Mouse (Mus musculus) heart, embryonic 13.5 days (tissue): ENCODE measurements around the gene Dock1. TPM values are rescaled to one million over a fixed set of nuclear protein-coding genes. Genes with fewer than 3 reads are reported as not detected.

Experiments
- ATAC-seq: fragments of 200-750 bp; cut with Nextera tagmentation; 2 replicates; pipeline ENCODE4 v1.8.0; 2017; ENCODE audit warnings: moderate TSS enrichment; ENCODE audit not compliant: insufficient number of reproducible peaks, low FRiP score, low TSS enrichment; ENCODE audit errors: extremely low read depth
- H3K27ac ChIP-seq: fragments of 300-500 bp; sonication (generic); replicated peaks from 2 replicates; pipeline ENCODE4 v1.5.1; 2015; ENCODE audit warnings: moderate library complexity, mild to moderate bottlenecking, inconsistent platforms
- H3K27me3 ChIP-seq: fragments of 300-500 bp; sonication (generic); replicated peaks from 2 replicates; pipeline ENCODE4 v1.6.1; 2015; ENCODE audit warnings: mild to moderate bottlenecking, inconsistent platforms
- H3K36me3 ChIP-seq: fragments of 300-500 bp; sonication (generic); 2 replicates; pipeline ENCODE4 v1.6.1; 2015; ENCODE audit warnings: mild to moderate bottlenecking, inconsistent platforms
- H3K4me1 ChIP-seq: fragments of 300-500 bp; sonication (generic); 2 replicates; pipeline ENCODE4 v1.6.1; 2015; ENCODE audit warnings: inconsistent platforms
- H3K4me2 ChIP-seq: fragments of 300-500 bp; sonication (generic); 2 replicates; pipeline ENCODE4 v1.6.1; 2015; ENCODE audit warnings: inconsistent platforms, mild to moderate bottlenecking, moderate library complexity
- H3K4me3 ChIP-seq: fragments of 300-500 bp; sonication (generic); 2 replicates; pipeline ENCODE4 v1.5.1; 2015; ENCODE audit warnings: moderate library complexity, mild to moderate bottlenecking, inconsistent platforms
- H3K9ac ChIP-seq: fragments of 300-500 bp; sonication (generic); 2 replicates; pipeline ENCODE4 v1.6.1; 2015; ENCODE audit warnings: inconsistent platforms, mild to moderate bottlenecking, moderate library complexity
- H3K9me3 ChIP-seq: fragments of 300-500 bp; sonication (generic); 2 replicates; pipeline ENCODE4 v1.6.1; 2016; ENCODE audit warnings: inconsistent platforms
- WGBS: fragments of 180-500 bp; shearing (Covaris S2); methylation state at CpG from one replicate; pipeline ENCODE4 v1.1.7; 2015; ENCODE audit warnings: mixed read lengths; 5-methylcytosine and 5-hydroxymethylcytosine counted together
- polyA plus RNA-seq: library from polyadenylated mRNA; unstranded; fragments of >200 nt; fragmentation: Nextera tagmentation; extraction: Ambion mirVana; gene quantifications from 2 replicates; pipeline ENCODE4 v1.2.1, GENCODE M21; 2015

The Dock1 gene
- polyA plus RNA-seq, 1 experiment from 2014 or later = 19.8 TPM

DNA sequence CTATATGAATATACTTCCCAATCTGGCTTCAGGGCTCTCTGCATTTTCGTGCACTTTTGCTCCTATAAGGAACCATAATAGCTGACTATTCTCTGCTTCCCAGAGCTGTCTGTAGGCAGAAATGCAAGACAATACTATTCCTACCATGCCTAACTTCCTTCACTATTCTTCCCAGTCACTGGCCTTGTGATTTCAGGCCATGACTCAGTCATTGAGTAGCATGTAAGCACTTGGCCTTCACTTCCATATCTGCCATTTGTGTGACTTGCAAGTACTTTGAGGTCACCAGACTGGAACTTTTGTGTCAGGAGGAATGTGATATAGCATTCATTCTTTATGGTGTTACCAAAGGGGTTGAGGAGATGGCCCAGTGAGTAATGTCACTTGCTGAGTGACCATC lies 439.9 kb downstream of the Dock1 start:
- no peak overlapping the region for H3K27ac ChIP-seq
- H3K9ac ChIP-seq = no peak overlapping the region
- no peaks in the 10 kb centered on the region for H3K4me1 ChIP-seq
- WGBS = 88% methylated on average over 1 of the region's 1 CpGs
- no peak overlapping the region for H3K4me2 ChIP-seq
- H3K27me3 ChIP-seq = no peaks in the 10 kb centered on the region
- no peaks in the 10 kb centered on the region for H3K9me3 ChIP-seq
- no peak overlapping the region for H3K4me3 ChIP-seq
- H3K36me3 ChIP-seq = peaks cover 64% of the 10 kb centered on the region
- ATAC-seq = no peak

DNA sequence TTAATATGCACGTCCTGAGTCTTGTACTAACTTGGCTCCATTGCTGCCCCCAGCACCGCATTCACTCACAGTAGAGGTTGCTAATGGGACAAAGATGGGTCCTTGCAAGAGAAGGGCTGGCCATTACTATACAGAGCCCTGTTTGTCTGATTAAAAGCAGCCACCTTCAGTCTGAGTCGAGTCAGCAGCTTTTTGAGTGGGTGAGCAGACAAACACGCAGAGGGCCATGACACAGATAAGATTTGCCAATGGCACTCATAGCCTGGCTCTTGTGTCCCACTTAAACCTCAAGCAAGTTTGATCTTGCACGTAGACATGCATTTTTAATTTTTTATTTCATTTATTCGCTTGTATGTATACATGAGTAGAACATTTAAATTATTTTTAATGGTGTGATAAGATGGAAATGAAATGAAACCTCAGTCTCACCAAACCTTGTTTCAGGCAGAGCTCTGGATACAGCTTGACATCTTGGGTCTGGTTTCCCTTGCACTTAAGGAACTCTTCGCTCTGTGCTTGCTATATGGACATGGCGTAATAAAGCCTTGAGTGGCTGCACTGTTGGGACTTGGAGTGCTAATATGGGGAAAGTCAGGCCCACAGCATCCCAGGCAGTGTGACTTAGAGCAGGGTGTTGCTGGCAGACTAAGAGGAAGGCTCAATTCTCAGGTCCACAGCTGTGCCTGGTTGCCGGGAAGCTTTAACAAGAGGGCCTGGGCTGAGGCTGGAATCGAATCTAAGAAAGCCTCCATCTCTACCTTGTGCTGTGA lies 455.0 kb downstream of the Dock1 start:
- Histone ChIP-seq H3K36me3 (peaks cover 38% of the 10 kb centered on the region), H3K9ac (no peak overlapping the region), H3K27me3 (no peaks in the 10 kb centered on the region), H3K4me2 (no peak overlapping the region), H3K27ac (no peak overlapping the region), H3K4me1 (peaks cover 12% of the 10 kb centered on the region), H3K9me3 (no peaks in the 10 kb centered on the region), H3K4me3 (no peak overlapping the region)
- 71% methylated on average over 10 of the region's 10 CpGs for WGBS
- ATAC-seq = no peak

GRCm38 (mm10) chr7:135132461-135132860 lies 462.0 kb downstream of the Dock1 start:
- WGBS = 80% methylated on average over 4 of the region's 4 CpGs
- no peak for ATAC-seq
- H3K4me3 ChIP-seq = no peak overlapping the region
- no peak overlapping the region for H3K27ac ChIP-seq
- H3K4me1 ChIP-seq = peaks cover 22% of the 10 kb centered on the region
- no peaks in the 10 kb centered on the region for H3K9me3 ChIP-seq
- no peak overlapping the region for H3K9ac ChIP-seq
- no peaks in the 10 kb centered on the region for H3K27me3 ChIP-seq
- no peak overlapping the region for H3K4me2 ChIP-seq
- peaks cover 38% of the 10 kb centered on the region for H3K36me3 ChIP-seq

GRCm38 (mm10) chr7:135134619-135135018 lies 464.2 kb downstream of the Dock1 start:
- no peak for ATAC-seq
- Histone ChIP-seq H3K27me3 (no peaks in the 10 kb centered on the region), H3K36me3 (peaks cover 40% of the 10 kb centered on the region), H3K4me3 (no peak overlapping the region), H3K4me2 (no peak overlapping the region), H3K9me3 (no peaks in the 10 kb centered on the region), H3K27ac (no peak overlapping the region), H3K9ac (no peak overlapping the region), H3K4me1 (peaks cover 18% of the 10 kb centered on the region)
- WGBS = 80% methylated on average over 12 of the region's 12 CpGs

DNA sequence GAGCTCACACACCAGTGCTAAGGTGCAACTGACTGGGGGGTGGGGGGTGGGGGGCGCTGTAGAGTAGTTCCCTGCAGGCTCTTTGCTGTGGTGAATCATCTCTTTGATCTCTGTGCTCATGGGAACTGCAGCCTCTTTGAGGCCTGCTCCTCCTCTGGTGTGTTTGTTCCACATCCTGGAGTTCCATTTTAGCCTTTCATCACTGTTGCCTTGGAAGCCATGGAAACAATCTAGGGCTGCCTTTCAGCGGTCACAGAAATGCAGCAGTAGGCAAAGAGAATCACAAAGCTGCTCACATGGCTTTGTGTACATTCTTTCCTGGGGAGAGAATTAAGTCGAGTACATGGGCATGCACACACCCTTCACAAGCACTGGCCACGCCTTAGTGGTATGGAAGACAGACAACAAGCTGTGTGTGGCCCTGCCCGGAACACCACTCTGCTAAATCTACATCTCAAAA lies 468.7 kb downstream of the Dock1 start:
- no peak for ATAC-seq
- 30% methylated on average over 5 of the region's 5 CpGs for WGBS

GRCm38 (mm10) chr7:135144731-135145130 lies 474.3 kb downstream of the Dock1 start:
- Histone ChIP-seq H3K36me3 (peaks cover 87% of the 10 kb centered on the region), H3K9ac (no peak overlapping the region), H3K27me3 (no peaks in the 10 kb centered on the region), H3K9me3 (no peaks in the 10 kb centered on the region), H3K4me1 (no peaks in the 10 kb centered on the region), H3K27ac (no peak overlapping the region), H3K4me3 (no peak overlapping the region), H3K4me2 (no peak overlapping the region)
- WGBS = 88% methylated on average over 4 of the region's 4 CpGs
- ATAC-seq = no peak

More for the DNA sequence above, 468.7 kb downstream of the Dock1 start:
- peaks cover 58% of the 10 kb centered on the region for H3K36me3 ChIP-seq
- H3K4me3 ChIP-seq = no peak overlapping the region
- H3K27ac ChIP-seq = no peak overlapping the region
- H3K9me3 ChIP-seq = no peaks in the 10 kb centered on the region
- no peak overlapping the region for H3K4me2 ChIP-seq
- H3K9ac ChIP-seq = no peak overlapping the region
- H3K4me1 ChIP-seq = peaks cover 19% of the 10 kb centered on the region
- H3K27me3 ChIP-seq = no peaks in the 10 kb centered on the region

GRCm38 (mm10) chr7:135150926-135151325 lies 480.5 kb downstream of the Dock1 start:
- H3K4me3 ChIP-seq = no peak overlapping the region

DNA sequence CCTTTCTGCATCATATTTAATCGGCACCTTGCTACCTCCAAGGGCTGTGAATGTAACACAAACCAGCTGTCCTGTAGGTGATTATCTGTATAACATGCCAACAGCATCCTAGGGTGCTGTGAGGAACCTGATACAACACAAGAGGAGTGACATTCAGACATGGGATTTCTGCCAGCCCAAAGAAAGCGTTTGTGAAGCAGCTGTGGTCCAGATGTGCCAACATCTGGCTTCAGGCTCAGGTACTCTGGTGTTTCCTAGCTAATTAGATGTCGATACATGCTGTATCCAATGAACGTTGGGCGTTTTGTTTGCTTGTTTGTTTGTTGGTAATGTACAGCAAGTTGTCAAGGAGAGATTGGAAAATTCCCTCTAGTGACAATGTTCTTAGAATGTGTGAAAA lies 487.1 kb downstream of the Dock1 start:
- no peak for ATAC-seq
- Histone ChIP-seq H3K4me3 (no peak overlapping the region), H3K9me3 (no peaks in the 10 kb centered on the region), H3K27me3 (no peaks in the 10 kb centered on the region), H3K36me3 (peaks cover 48% of the 10 kb centered on the region), H3K4me2 (no peak overlapping the region), H3K4me1 (no peaks in the 10 kb centered on the region), H3K9ac (no peak overlapping the region), H3K27ac (no peak overlapping the region)
- 69% methylated on average over 5 of the region's 5 CpGs for WGBS

More at GRCm38 (mm10) chr7:135150926-135151325, 480.5 kb downstream of the Dock1 start:
- Histone ChIP-seq H3K9ac (no peak overlapping the region), H3K27me3 (no peaks in the 10 kb centered on the region), H3K36me3 (peaks cover 70% of the 10 kb centered on the region), H3K27ac (no peak overlapping the region), H3K4me2 (no peak overlapping the region), H3K4me1 (peaks cover 10% of the 10 kb centered on the region; the same call in 1 of the 2 replicates), H3K9me3 (no peaks in the 10 kb centered on the region)
- WGBS = 74% methylated on average over 2 of the region's 2 CpGs
- ATAC-seq = no peak

- Histone ChIP-seq H3K9ac (no peak overlapping the region), H3K4me2 (no peak overlapping the region), H3K27me3 (no peaks in the 10 kb centered on the region), H3K9me3 (no peaks in the 10 kb centered on the region), H3K4me1 (no peaks in the 10 kb centered on the region), H3K4me3 (no peak overlapping the region), H3K27ac (no peak overlapping the region), H3K36me3 (peaks cover 52% of the 10 kb centered on the region)
- 92% methylated on average over 10 of the region's 10 CpGs for WGBS
- ATAC-seq = no peak
Measured at GRCm38 (mm10) chr7:135158381-135158780, 487.9 kb downstream of the Dock1 start.

DNA sequence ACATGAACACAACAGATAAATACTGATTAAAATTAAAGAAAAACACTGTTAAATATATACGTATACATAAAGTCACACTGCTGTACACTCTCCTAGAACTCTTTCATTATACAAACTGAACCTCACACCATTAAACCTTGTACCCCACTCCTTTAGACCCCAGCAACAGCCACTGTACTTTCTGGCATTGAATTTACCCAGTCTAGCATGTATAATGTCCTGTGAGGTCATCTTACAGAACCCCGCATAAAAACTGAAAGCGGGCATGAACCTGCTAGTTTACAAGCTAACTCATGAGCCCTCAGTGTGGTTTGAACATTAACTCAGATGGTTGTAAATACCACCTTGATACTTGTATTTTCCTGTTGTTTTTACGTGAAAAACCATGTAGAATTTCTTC lies 489.2 kb downstream of the Dock1 start:
- H3K27me3 ChIP-seq = no peaks in the 10 kb centered on the region
- H3K4me2 ChIP-seq = no peak overlapping the region
- no peaks in the 10 kb centered on the region for H3K9me3 ChIP-seq
- H3K9ac ChIP-seq = no peak overlapping the region
- WGBS = 89% methylated on average over 4 of the region's 4 CpGs
- no peaks in the 10 kb centered on the region for H3K4me1 ChIP-seq
- H3K36me3 ChIP-seq = peaks cover 56% of the 10 kb centered on the region
- no peak overlapping the region for H3K27ac ChIP-seq
- H3K4me3 ChIP-seq = no peak overlapping the region
- no peak for ATAC-seq

- Histone ChIP-seq H3K27me3 (no peaks in the 10 kb centered on the region), H3K4me3 (no peak overlapping the region), H3K27ac (no peak overlapping the region), H3K4me1 (no peaks in the 10 kb centered on the region), H3K9ac (no peak overlapping the region), H3K4me2 (no peak overlapping the region), H3K9me3 (no peaks in the 10 kb centered on the region), H3K36me3 (peaks cover 72% of the 10 kb centered on the region)
- 26% methylated on average over 3 of the region's 3 CpGs for WGBS
- no peak for ATAC-seq
Measured at GRCm38 (mm10) chr7:135165155-135165554, 494.7 kb downstream of the Dock1 start.

- H3K4me1 ChIP-seq = peaks cover 8% of the 10 kb centered on the region; the same call in 1 of the 2 replicates
- no peak for ATAC-seq
- WGBS = 79% methylated on average over 4 of the region's 4 CpGs
- peaks cover 64% of the 10 kb centered on the region for H3K36me3 ChIP-seq
- no peak overlapping the region for H3K9ac ChIP-seq
- no peak overlapping the region for H3K4me2 ChIP-seq
- H3K27ac ChIP-seq = no peak overlapping the region
- H3K27me3 ChIP-seq = no peaks in the 10 kb centered on the region
- no peak overlapping the region for H3K4me3 ChIP-seq
- no peaks in the 10 kb centered on the region for H3K9me3 ChIP-seq
Measured at GRCm38 (mm10) chr7:135169936-135170335, 499.5 kb downstream of the Dock1 start.
